Mouse (Mus musculus) heart, embryonic 11.5 days (tissue): Measurements from ENCODE around the gene Slc25a18. TPM values are rescaled to one million over a fixed set of nuclear protein-coding genes. Genes with fewer than 3 reads are reported as not detected.

Experiments
- ATAC-seq: fragments of 200-750 bp; cut with Nextera tagmentation; replicated peaks from 2 replicates; pipeline ENCODE4 v1.8.0; 2017; ENCODE audit warnings: moderate library complexity; ENCODE audit not compliant: insufficient number of reproducible peaks, low FRiP score, low TSS enrichment
- H3K27ac ChIP-seq: fragments of 300-500 bp; sonication (generic); 2 replicates; pipeline ENCODE4 v1.5.1; 2014; ENCODE audit warnings: mild to moderate bottlenecking, low read depth, low read length
- H3K27me3 ChIP-seq: fragments of 300-500 bp; sonication (generic); 2 replicates; pipeline ENCODE4 v1.6.1; 2014; ENCODE audit warnings: mild to moderate bottlenecking, low read length, mixed read lengths; ENCODE audit not compliant: control insufficient read depth, insufficient read depth
- H3K36me3 ChIP-seq: fragments of 300-500 bp; sonication (generic); 2 replicates; pipeline ENCODE4 v1.6.1; 2014; ENCODE audit warnings: mild to moderate bottlenecking, low read length, moderate library complexity, mixed read lengths; ENCODE audit not compliant: control insufficient read depth, insufficient read depth
- H3K4me1 ChIP-seq: fragments of 300-500 bp; sonication (generic); 2 replicates; pipeline ENCODE4 v1.6.1; 2014; ENCODE audit warnings: low read length; ENCODE audit not compliant: control insufficient read depth, insufficient read depth
- H3K4me2 ChIP-seq: fragments of 300-500 bp; sonication (generic); 2 replicates; pipeline ENCODE4 v1.6.1; 2014; ENCODE audit warnings: mild to moderate bottlenecking, moderate library complexity
- H3K4me3 ChIP-seq: fragments of 300-500 bp; sonication (generic); 2 replicates; pipeline ENCODE4 v1.5.1; 2014; ENCODE audit warnings: low read depth, low read length
- H3K9ac ChIP-seq: fragments of 300-500 bp; sonication (generic); 2 replicates; pipeline ENCODE4 v1.6.1; 2014; ENCODE audit warnings: mild to moderate bottlenecking, low read depth, low read length, moderate library complexity
- H3K9me3 ChIP-seq: fragments of 300-500 bp; sonication (generic); replicated peaks from 2 replicates; pipeline ENCODE4 v1.6.1; 2016; ENCODE audit warnings: low read length; ENCODE audit not compliant: control insufficient read depth
- WGBS: fragments of 180-500 bp; shearing (Covaris S2); extraction: QIAGEN DNeasy Blood & Tissue Kit; methylation state at CpG from one replicate; pipeline ENCODE4 v1.1.7; 2014; ENCODE audit not compliant: insufficient replicate concordance; 5-methylcytosine and 5-hydroxymethylcytosine counted together
- polyA plus RNA-seq: library from polyadenylated mRNA; unstranded; fragments of >200 nt; fragmentation: Nextera tagmentation; extraction: Ambion mirVana; gene quantifications from 2 replicates; pipeline ENCODE4 v1.2.1, GENCODE M21; 2014

The Slc25a18 gene
- polyA plus RNA-seq, 1 experiment from 2014 or later = 0.13 TPM

- Histone ChIP-seq H3K4me2 (no peak overlapping the region), H3K27me3 (no peaks in the 10 kb centered on the region), H3K4me1 (no peaks in the 10 kb centered on the region), H3K9me3 (no peaks in the 10 kb centered on the region), H3K4me3 (no peak overlapping the region), H3K9ac (no peak overlapping the region), H3K27ac (no peak overlapping the region), H3K36me3 (no peaks in the 10 kb centered on the region)
- 68% methylated on average over 1 of the region's 1 CpGs for WGBS
- no peak for ATAC-seq
These were observed 2.0 kb upstream of the Slc25a18 start for GRCm38 (mm10) chr6:120771366-120771765.

- no peaks in the 10 kb centered on the region for H3K27me3 ChIP-seq
- H3K4me1 ChIP-seq = no peaks in the 10 kb centered on the region
- no peak overlapping the region for H3K9ac ChIP-seq
- H3K9me3 ChIP-seq = no peaks in the 10 kb centered on the region
- no peak for ATAC-seq
- no peak overlapping the region for H3K27ac ChIP-seq
- no peaks in the 10 kb centered on the region for H3K36me3 ChIP-seq
- no peak overlapping the region for H3K4me2 ChIP-seq
- no peak overlapping the region for H3K4me3 ChIP-seq
These were observed 1.4 kb upstream of the Slc25a18 start for GRCm38 (mm10) chr6:120772025-120772424.

GRCm38 (mm10) chr6:120773763-120774162 is 385 bp downstream of the Slc25a18 start:
- no peaks in the 10 kb centered on the region for H3K27me3 ChIP-seq
- no peak for ATAC-seq
- no peaks in the 10 kb centered on the region for H3K36me3 ChIP-seq
- 78% methylated on average over 6 of the region's 6 CpGs for WGBS
- H3K9me3 ChIP-seq = no peaks in the 10 kb centered on the region
- H3K4me2 ChIP-seq = no peak overlapping the region
- H3K4me1 ChIP-seq = peaks cover 7% of the 10 kb centered on the region; the same call in 1 of the 2 replicates
- H3K9ac ChIP-seq = no peak overlapping the region
- no peak overlapping the region for H3K27ac ChIP-seq
- no peak overlapping the region for H3K4me3 ChIP-seq

- Histone ChIP-seq H3K4me1 (peaks cover 7% of the 10 kb centered on the region; the same call in 1 of the 2 replicates), H3K9ac (no peak overlapping the region), H3K27ac (no peak overlapping the region), H3K36me3 (no peaks in the 10 kb centered on the region), H3K9me3 (no peaks in the 10 kb centered on the region), H3K27me3 (no peaks in the 10 kb centered on the region), H3K4me2 (no peak overlapping the region), H3K4me3 (no peak overlapping the region)
- ATAC-seq = no peak
- WGBS = 47% methylated on average over 3 of the region's 3 CpGs
These were observed 2.9 kb downstream of the Slc25a18 start for GRCm38 (mm10) chr6:120776286-120776685.

- Histone ChIP-seq H3K36me3 (no peaks in the 10 kb centered on the region), H3K9me3 (no peaks in the 10 kb centered on the region), H3K4me1 (peaks cover 7% of the 10 kb centered on the region; the same call in 1 of the 2 replicates), H3K27ac (no peak overlapping the region), H3K27me3 (no peaks in the 10 kb centered on the region), H3K4me2 (no peak overlapping the region), H3K9ac (no peak overlapping the region), H3K4me3 (no peak overlapping the region)
- no peak for ATAC-seq
- WGBS = 84% methylated on average over 9 of the region's 9 CpGs
These were observed 4.2 kb downstream of the Slc25a18 start for GRCm38 (mm10) chr6:120777533-120777932.

- Histone ChIP-seq H3K9ac (no peak overlapping the region), H3K4me1 (peaks cover 7% of the 10 kb centered on the region; the same call in 1 of the 2 replicates), H3K4me2 (no peak overlapping the region), H3K36me3 (no peaks in the 10 kb centered on the region), H3K27me3 (no peaks in the 10 kb centered on the region), H3K27ac (no peak overlapping the region), H3K9me3 (no peaks in the 10 kb centered on the region), H3K4me3 (no peak overlapping the region)
- no peak for ATAC-seq
- 63% methylated on average over 3 of the region's 3 CpGs for WGBS
These were observed 4.8 kb downstream of the Slc25a18 start for GRCm38 (mm10) chr6:120778226-120778625.

- Histone ChIP-seq H3K4me2 (no peak overlapping the region), H3K9ac (no peak overlapping the region), H3K27me3 (no peaks in the 10 kb centered on the region), H3K4me1 (peaks cover 4% of the 10 kb centered on the region), H3K36me3 (no peaks in the 10 kb centered on the region), H3K9me3 (no peaks in the 10 kb centered on the region), H3K27ac (no peak overlapping the region), H3K4me3 (no peak overlapping the region)
- no peak for ATAC-seq
- WGBS = 80% methylated on average over 2 of the region's 2 CpGs
These were observed 9.6 kb downstream of the Slc25a18 start for GRCm38 (mm10) chr6:120782948-120783347.

GRCm38 (mm10) chr6:120784351-120784750 is 11.0 kb downstream of the Slc25a18 start:
- WGBS = 71% methylated on average over 7 of the region's 7 CpGs

GRCm38 (mm10) chr6:120788068-120788607 is 14.8 kb downstream of the Slc25a18 start:
- H3K4me2 ChIP-seq = no peak overlapping the region

More at GRCm38 (mm10) chr6:120784351-120784750, 11.0 kb downstream of the Slc25a18 start:
- Histone ChIP-seq H3K9ac (no peak overlapping the region), H3K36me3 (no peaks in the 10 kb centered on the region), H3K4me1 (peaks cover 2% of the 10 kb centered on the region; the same call in 1 of the 2 replicates), H3K27ac (no peak overlapping the region), H3K9me3 (no peaks in the 10 kb centered on the region), H3K4me3 (no peak overlapping the region), H3K27me3 (no peaks in the 10 kb centered on the region), H3K4me2 (no peak overlapping the region)
- ATAC-seq = no peak

More at GRCm38 (mm10) chr6:120788068-120788607, 14.8 kb downstream of the Slc25a18 start:
- no peaks in the 10 kb centered on the region for H3K9me3 ChIP-seq
- 0 out of 2 replicates have a peak overlapping the region, but pooled peaks have one; percentile 22 for H3K9ac ChIP-seq
- no peaks in the 10 kb centered on the region for H3K27me3 ChIP-seq
- no peaks in the 10 kb centered on the region; the same call in 1 of the 2 replicates for H3K36me3 ChIP-seq
- no peak overlapping the region for H3K27ac ChIP-seq
- H3K4me3 ChIP-seq = no peak overlapping the region
- WGBS = 83% methylated on average over 5 of the region's 5 CpGs
- peaks cover 4% of the 10 kb centered on the region for H3K4me1 ChIP-seq
- ATAC-seq = no peak
